Mouse (Mus musculus): ENCODE data around the gene S100a14.

Gene S100a14

DNA sequence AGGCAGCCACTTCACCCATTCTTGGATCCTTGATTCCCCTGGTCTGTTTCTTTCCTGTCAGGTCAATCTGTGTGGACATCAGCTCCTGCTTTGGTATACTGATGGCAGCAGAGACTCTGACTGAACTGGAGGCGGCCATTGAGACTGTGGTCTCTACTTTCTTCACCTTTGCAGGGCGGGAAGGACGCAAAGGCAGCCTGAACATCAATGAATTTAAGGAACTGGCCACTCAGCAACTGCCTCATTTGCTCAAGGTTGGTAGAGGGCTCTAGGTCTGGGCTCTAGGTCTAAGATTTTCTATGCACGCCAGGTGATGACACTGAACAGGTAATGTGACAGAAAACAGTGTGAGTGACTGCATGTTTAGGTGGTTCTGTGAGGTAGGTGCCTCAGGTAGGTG, 10.9 kb upstream of the S100a14 start:
- in situ Hi-C loops (cut with MboI, MseI), result loop anchor here (10.0 kb wide), 1 partner anchor 129 kb away; no protein-coding TSS in a partner anchor

DNA sequence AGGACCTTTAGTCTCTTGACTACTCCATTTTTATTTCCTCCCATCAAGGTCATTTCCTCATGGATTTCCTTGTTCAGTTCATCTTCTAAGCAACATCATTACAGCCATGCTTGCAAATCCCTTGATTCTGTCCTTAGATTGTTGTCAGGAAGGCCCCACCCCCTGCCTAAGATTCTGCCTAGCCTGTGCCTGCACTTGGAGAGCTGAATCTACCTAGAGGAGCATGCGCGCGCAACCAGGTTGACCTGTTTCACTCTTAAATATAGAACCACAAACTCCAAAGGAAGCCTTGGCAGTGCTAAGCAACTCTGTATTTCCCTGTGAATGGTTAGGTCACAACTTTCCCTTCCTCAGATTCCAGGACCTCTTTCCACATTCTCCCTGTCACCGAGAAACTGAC, 8.9 kb upstream of the S100a14 start:
- in situ Hi-C loops (cut with MboI, MseI), result loop anchor here (10.0 kb wide), 1 partner anchor 127 kb away; no protein-coding TSS in a partner anchor

DNA sequence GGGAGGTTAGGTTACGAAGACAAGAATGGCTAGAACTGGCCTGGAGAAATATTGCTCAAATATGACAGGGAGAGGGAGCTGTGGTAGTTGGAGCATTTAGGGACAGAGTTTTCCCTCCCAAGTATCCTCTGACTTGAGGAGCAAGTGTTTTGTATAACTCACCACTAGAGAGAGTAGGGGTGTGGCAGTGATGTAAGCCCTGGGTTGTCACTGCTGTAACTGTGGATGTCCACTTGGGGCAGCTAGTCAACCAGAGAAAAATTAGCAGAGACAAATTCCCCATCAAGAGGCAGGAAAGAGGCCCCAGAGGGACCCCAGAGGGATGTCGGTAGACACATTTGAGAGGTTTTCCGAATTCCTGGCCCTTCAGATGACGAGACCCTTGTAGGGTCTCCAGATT, 1.2 kb upstream of the S100a14 start:
- in situ Hi-C loops (cut with MboI, MseI), result loop anchor here (5.0 kb wide), 1 partner anchor 87 kb away; the partner anchor contains the start of gene S100a6

DNA sequence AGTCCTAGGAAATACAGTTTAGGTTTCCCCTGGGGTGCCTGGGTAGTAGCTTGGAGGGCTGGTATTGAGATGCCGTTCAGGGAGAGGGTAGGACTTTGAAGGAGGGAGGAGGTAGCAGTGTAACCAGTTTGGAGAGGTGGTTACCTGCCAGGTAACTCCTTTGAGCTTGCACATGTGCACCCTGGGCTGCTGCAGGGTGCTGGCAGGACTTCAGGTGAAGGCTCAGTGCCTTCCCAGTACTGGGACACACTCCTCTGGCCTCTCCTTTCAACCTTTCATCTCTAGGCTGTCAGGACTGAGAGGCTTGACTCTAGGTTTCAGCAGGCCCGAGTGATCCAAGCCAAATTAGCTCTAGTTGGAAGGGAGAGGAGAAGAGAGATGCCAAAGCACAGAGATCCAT, 580 bp upstream of the S100a14 start:
- in situ Hi-C loops (cut with MboI, MseI), result loop anchor here (5.0 kb wide), 1 partner anchor 86 kb away; the partner anchor contains the start of gene S100a6

DNA sequence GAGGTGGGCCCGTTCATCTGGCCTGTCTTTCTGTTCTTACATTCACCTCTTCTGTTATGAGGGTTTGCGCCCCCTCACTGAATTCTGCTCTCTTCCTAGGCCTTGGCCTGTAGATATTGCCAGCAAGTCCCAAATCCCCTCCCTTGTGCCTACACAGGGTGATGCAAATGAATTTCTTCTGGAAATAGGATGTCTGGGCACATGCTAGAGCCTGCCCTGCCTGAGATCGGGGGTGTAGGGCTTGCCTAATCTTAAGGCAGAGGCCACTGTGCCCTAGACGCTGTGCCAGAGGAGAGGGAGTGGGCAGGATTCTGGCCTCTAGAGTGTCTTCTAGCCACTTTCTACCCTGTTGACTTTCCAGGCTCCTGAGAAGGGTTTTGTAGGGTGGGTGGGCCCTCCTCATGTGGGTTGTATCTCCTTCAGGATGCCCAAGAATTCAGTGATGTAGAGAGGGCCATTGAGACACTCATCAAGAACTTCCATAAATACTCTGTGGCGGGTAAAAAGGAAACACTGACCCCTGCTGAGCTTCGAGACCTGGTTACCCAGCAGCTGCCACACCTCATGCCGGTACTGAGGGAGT, 726 bp downstream of the S100a14 start:
- in situ Hi-C loops (cut with MboI, MseI), result loop anchor here (5.0 kb wide), 1 partner anchor 85 kb away; the partner anchor contains the start of gene S100a6

DNA sequence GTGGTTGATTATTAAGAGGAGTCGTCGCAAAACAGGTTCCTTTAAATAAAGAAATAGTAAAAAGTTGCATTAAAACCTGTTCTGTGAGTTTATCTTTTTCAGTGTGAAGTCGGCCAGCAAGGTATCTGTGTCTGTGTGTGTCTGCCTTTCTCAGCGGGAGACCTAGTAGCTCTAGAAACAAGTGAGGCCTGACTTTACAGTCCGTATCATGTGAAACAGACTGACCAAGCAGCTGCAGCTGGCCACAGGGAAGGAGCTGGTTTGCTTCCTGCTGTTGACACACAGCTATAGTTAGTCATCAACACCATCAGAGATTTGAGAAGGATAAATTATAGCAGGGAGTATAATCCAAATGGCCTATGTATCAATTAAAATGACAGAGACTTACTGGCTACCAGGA, 5.1 kb downstream of the S100a14 start:
- in situ Hi-C loops (cut with MboI, MseI), result no loop called here

DNA sequence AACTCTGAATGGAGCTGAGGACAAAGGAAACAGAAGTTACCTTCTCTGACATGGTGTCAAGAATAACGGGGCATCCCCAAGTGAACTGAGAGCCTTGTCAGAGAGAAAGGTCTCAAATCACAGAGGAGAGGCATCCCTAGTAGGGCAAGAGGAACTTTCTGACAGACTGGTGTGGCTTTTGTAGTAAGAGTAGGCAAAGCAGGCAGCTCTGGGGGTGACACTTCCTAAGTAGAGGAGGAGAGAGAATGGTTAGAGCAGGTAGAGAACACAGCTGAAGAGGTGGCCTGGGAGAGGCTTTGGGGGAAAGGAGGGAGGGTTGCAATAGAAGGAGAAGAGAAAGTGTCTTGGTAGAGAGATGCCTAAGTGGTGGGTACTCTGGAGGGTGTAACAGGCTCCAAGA, 8.8 kb downstream of the S100a14 start:
- in situ Hi-C loops (cut with MboI, MseI), result no loop called here

DNA sequence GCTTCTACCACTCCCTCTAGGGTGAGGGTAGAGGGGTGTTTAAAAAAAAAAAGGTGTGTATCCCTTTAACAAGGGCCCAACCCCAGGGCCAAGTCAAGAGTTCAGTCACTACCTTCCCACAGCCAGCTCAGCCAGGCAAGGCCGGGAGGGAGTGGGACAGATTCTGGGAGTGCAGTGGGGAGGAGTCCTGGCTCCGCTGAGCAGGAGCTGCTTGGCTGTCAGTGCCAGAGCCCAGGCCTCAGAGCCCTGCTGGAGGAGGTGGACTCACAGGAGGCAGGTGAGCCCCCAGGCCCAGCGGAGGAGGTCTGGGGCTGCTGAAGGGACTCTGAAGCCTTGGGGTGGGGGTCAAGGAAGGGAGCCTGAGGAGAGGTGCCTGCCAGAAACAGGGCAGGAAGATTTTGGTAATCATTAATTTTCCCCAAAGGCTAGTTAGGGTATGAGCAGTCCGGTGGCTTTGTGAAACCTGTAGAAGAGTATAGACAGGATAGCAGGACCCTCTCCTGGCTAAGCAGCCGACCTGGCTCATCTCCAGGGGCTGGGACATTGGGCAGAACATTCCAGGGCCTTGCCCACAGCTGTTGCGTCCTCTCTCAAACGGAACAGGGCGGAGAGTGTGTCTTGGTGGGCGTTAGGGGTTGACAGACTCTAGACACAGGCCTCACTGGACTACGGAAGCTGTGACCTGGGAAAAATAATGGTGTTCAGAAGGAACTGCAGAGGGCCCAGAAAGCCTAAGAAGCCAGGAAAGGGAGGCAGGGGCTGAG, 10.7 kb downstream of the S100a14 start, which contains the start of gene S100a16:
TSS of gene S100a16 (plus strand) at position 114 of the 764 bp plus-strand sequence.
- in situ Hi-C loops (cut with MboI, MseI), result no loop called here

DNA sequence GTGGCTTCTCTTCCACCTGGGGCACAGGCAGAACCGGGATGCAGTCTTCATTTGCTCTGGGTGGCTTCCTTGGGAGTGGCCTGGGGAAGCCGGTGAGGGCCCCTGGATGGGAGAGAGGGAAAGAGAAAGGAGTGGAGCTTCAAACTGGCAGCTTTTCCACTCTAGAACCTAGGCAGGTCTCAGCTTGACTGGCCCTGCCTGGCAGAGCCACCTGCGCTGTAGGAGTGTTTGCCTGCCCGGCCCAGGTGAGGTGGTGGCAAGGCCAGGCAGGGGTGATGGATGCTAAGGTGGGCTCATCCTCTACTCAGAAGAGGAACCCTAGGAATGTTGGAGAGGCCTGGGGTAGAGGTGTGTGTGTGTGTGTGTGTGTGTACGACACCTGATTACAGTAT, 11.2 kb downstream of the S100a14 start:
- in situ Hi-C loops (cut with MboI, MseI), result no loop called here

DNA sequence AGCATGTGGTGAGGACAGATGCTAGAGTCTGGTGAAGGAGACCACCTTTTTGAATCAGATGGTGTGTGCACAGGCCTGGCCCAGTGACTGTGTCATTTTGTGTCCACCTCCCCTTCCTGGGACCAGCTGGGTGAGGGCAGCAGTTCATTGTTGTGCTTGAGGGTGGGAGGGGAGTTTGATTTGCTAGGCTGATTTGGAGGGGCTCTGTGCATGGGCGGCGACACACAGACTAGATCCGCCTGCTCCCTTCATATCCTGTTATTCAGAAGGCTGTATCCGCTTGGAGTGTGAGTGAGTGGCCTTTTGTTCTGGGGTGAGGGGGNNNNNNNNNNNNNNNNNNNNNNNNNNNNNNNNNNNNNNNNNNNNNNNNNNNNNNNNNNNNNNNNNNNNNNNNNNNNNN, 14.2 kb downstream of the S100a14 start:
- in situ Hi-C loops (cut with MboI, MseI), result no loop called here

DNA sequence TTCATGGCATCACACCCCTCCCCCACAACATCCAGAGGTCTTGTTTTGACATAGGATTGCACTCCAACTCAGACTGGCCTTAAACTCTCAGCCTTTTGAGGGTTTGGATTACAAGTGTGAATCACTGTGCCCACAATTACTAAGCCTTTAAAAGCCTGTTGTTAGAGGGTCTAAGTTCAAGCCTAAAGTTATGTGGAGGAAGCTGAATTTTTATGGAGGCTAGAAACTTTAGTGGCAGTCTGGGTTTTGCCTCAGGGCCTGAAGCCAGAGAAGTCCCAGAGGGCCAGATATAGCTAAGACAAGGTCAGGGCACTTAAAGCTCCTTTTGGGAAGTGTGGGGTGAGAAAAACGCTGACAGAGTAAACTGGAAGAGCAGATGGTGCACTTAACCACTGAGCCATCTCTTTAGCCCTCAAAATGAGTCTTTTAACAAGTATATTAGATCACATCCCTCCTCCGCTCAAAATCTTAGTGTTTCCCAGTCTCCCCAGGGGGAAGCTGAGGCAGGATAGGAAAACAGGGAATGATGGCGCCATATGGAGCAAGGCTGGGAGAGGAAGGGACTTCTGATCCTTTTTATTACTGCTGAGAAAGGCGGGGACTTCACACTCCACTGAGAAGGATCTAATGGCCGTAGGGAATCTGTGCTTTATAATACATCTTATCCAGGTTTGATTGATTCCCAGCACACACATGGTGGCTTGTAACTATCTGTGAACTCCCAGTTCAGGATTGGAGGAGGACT, 23.2 kb downstream of the S100a14 start:
- in situ Hi-C loops (cut with MboI, MseI), result no loop called here

DNA sequence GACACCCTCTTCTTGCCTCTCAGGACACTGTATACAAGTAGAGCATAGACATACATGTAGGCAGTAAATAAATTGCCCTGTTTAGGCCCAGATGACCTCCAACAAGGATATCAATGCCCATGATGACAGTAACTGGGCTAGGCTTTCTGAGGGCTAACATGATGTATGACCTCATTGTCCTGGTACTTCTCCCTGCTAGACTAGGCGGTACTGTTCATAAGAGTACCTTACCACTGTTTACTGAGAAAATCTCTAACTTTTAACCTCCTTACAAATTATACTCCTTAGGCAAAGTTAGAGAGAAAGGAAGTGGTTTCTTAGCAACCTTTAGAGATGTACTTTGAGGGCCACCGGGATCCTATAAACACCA, 23.8 kb downstream of the S100a14 start:
- in situ Hi-C loops (cut with MboI, MseI), result no loop called here

DNA sequence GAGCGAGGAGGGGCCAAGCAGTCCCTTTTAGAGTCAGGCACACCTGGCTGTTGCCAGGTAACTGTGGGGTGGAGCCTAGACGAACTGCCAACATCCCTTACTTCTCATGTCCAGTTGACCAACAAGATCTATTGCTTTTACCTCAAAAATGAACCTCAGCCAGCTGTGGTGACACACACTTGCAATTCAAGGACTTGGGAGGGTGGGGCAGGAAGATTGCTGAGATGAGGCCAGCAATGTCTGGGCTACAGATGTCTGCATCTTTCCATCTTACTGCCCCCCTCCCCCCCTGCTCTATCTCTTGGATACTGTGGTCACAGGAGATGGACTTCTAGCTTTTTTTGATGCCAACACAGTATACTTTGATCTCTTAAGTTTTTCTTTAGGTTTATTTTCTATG, 25.6 kb downstream of the S100a14 start:
- in situ Hi-C loops (cut with MboI, MseI), result no loop called here

DNA sequence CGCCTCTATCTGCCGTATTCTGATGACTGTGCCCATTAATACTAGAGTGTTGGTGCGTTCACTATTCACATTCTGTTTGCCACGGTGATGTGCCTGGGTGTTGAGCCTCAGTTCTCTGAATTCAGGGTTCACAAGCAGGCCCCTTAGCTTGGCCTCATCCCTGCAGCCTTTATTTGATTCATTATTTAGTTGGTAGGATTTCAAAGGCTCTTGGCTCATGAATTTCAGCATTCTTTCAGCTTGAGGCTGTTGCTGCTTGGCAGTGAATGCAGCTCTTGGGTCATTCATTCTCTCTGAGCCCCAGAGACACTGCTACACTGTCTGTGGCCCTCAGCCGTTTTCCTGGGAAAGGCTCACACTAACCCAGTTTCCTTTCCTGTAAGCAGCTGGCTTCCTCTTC, 29.3 kb downstream of the S100a14 start:
- in situ Hi-C loops (cut with MboI, MseI), result no loop called here

DNA sequence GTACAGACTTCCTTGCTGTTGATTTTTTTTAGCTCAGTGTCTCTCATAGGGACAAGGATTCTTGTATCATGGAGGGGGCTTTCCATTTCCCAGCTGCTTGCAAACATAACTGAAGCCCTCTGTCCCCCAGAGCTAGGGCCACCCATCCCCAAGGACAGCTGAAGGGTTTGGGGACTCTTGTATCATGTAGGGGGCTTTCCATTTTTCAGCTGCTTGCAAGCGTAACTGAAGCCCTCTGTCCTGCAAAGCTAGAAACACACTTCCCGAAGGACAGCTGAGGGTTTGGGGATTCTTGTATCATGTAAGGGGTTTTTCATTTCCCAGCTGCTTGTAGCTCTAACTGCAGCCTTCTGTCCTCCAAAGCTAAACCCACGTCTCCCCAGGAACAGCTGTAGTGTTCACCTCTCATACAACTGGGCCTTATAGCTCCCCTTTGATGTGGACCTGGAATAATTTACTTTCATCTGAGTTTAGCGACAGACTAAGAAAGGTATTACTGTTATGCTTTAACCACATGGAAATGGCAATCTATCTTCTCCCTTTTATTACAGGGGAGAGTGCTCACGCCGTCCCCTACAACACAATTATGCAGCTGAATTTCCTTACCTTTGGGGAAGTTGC, 33.5 kb downstream of the S100a14 start, which contains the start of gene S100a3:
TSS of gene S100a3 (plus strand) at position 571 of the 621 bp plus-strand sequence.
- in situ Hi-C loops (cut with MboI, MseI), result no loop called here

DNA sequence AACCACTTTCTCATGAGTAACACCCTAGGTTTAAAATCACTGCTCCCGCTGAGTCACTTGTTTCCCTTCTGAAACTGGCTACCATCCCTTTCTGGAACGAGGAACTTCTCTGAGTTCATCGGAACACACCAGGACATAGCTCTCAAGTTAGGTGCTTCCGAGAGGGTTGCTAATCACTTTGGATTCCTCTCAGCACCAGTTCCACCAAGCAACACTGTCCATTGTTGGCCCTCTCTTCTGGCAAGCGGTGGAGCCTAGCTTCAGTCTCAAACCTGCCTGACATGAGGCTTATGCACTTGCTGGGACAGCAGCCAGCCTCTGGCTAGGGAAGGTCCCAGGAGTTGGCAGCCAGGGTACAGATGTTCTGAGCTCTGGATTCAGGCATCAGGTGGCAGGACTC, 48.0 kb downstream of the S100a14 start:
- in situ Hi-C loops (cut with MboI, MseI), result no loop called here

DNA sequence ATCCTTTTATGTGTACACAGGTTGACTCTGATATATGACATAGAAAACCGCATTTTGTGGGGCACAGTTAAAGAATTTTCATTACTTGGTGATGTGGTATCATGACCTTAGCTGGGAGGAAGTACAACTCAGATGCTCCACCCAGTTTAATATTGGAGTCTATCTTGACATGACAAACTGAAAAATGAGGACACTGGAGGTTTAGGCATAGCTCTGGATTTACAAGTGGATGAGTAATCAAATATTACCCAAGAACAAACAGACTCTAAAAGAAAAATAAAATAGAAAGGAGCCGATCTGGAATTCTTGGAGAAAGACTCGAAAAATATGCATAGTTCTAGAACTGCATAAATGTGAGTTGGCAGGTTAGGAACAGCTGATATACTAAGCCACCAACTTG, 48.7 kb downstream of the S100a14 start:
- in situ Hi-C loops (cut with MboI, MseI), result no loop called here

DNA sequence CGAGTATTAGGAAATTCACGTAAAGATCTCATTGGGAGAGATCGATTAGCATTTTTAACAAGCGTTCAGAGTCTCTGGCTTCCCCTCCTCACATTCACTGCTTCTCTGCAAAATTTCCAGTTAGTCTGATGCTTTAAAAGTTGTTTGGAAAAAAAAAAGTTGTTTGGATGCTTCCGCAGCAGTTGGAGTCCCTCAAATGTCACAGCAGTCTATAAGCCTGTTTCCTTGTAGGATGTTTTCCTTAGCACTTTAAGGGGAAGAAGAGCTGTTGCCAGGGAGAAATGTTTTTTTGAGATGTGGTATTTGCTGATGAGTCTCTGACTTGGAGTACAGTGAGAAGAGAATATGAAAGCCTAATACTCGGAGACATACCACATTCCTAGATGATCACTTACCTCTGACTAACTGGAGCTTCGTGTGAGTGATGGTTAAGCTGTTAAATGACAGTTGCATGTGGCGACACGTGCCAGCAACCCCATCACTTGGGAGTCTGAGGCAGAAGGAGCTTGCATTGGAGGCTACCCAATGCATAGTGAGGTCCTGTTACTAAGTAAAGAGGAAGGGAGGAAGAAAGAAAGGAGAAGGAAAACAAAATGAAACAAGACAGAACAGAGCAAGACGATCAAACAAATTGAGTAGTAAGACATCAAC, 49.8 kb downstream of the S100a14 start:
- in situ Hi-C loops (cut with MboI, MseI), result no loop called here
